Mouse (Mus musculus) bone marrow macrophage, adult 2 months (primary cell): Measurements from ENCODE around the gene Cdc42ep4.

Source experiments
- CTCF ChIP-seq: IDR thresholded peaks from 2 replicates; pipeline ENCODE4 v1.5.1; 2012; ENCODE audit warnings: low read depth, mild to moderate bottlenecking, low read length, moderate library complexity
- POLR2A ChIP-seq: IDR thresholded peaks from 2 replicates; pipeline ENCODE4 v1.6.1; 2012; ENCODE audit warnings: mild to moderate bottlenecking, low read depth, low read length, borderline replicate concordance

- TF ChIP-seq CTCF (no peak), POLR2A (no peak)
These were observed 34.7 kb upstream of the Cdc42ep4 start for GRCm38 (mm10) chr11:113786395-113786794.
